Mouse (Mus musculus): Measurements from ENCODE around the gene Eci2. TPM values are rescaled to one million over a fixed set of nuclear protein-coding genes. Genes with fewer than 3 reads are reported as not detected.
"Not testable (repeated sequence)": the region's sequence is repeated elsewhere in the genome, so short reads cannot be mapped to it uniquely, and the experiment has no call there.

Eci2 gene
- polyA plus RNA-seq, 1 experiment = 82.4 TPM

GRCm38 (mm10) chr13:34977410-34977809 lies 49.5 kb downstream of the Eci2 start:
- TF ChIP-seq CTCF (IDR thresholded peaks at IDR 0.05; ENCODE audit: borderline replicate concordance, control insufficient read depth, extremely low read depth, insufficient read depth, low read length, poor library complexity) = no peak
- no peak for TF ChIP-seq POLR2A (IDR thresholded peaks at IDR 0.05; ENCODE audit: control insufficient read depth, extremely low read depth, insufficient read depth, low read length, poor library complexity)

GRCm38 (mm10) chr13:34976116-34976515 lies 50.8 kb downstream of the Eci2 start:
- no peak for TF ChIP-seq CTCF (IDR thresholded peaks at IDR 0.05; ENCODE audit: borderline replicate concordance, control insufficient read depth, extremely low read depth, insufficient read depth, low read length, poor library complexity)
- TF ChIP-seq POLR2A (IDR thresholded peaks at IDR 0.05; ENCODE audit: control insufficient read depth, extremely low read depth, insufficient read depth, low read length, poor library complexity) = no peak
- Histone ChIP-seq H3K27ac (ENCODE audit: control insufficient read depth, insufficient read depth, low read length) (no peak overlapping the region), H3K4me3 (ENCODE audit: control insufficient read depth, insufficient read depth, low read length) (no peak overlapping the region), H3K27me3 (ENCODE audit: control insufficient read depth, insufficient read depth, low read length) (no peaks in the 10 kb centered on the region), H3K4me1 (replicated peaks; ENCODE audit: control insufficient read depth, insufficient read depth, low read length) (no peaks in the 10 kb centered on the region), H3K36me3 (ENCODE audit: control insufficient read depth, insufficient read depth, low read length) (peaks cover 41% of the 10 kb centered on the region)
- DNase-seq = no peak
- 95% methylated on average over 4 of the region's 4 CpGs for WGBS

More at GRCm38 (mm10) chr13:34977410-34977809, 49.5 kb downstream of the Eci2 start:
- DNase-seq = no peak
- Histone ChIP-seq H3K4me3 (ENCODE audit: control insufficient read depth, insufficient read depth, low read length) (no peak overlapping the region), H3K27me3 (ENCODE audit: control insufficient read depth, insufficient read depth, low read length) (no peaks in the 10 kb centered on the region), H3K36me3 (ENCODE audit: control insufficient read depth, insufficient read depth, low read length) (peaks cover 50% of the 10 kb centered on the region), H3K4me1 (replicated peaks; ENCODE audit: control insufficient read depth, insufficient read depth, low read length) (no peaks in the 10 kb centered on the region), H3K27ac (ENCODE audit: control insufficient read depth, insufficient read depth, low read length) (no peak overlapping the region)
- WGBS = 99% methylated on average over 3 of the region's 3 CpGs

- 38% methylated on average over 1 of the region's 1 CpGs for WGBS
- TF ChIP-seq CTCF (IDR thresholded peaks at IDR 0.05; ENCODE audit: borderline replicate concordance, control insufficient read depth, extremely low read depth, insufficient read depth, low read length, poor library complexity) (no peak), POLR2A (IDR thresholded peaks at IDR 0.05; ENCODE audit: control insufficient read depth, extremely low read depth, insufficient read depth, low read length, poor library complexity) (no peak)
Measured at GRCm38 (mm10) chr13:34973770-34974169, 53.1 kb downstream of the Eci2 start.

GRCm38 (mm10) chr13:34973149-34973548 lies 53.7 kb downstream of the Eci2 start:
- Histone ChIP-seq H3K36me3 (ENCODE audit: control insufficient read depth, insufficient read depth, low read length) (peaks cover 14% of the 10 kb centered on the region), H3K4me3 (ENCODE audit: control insufficient read depth, insufficient read depth, low read length) (no peak overlapping the region), H3K27me3 (ENCODE audit: control insufficient read depth, insufficient read depth, low read length) (no peaks in the 10 kb centered on the region), H3K27ac (ENCODE audit: control insufficient read depth, insufficient read depth, low read length) (no peak overlapping the region), H3K4me1 (replicated peaks; ENCODE audit: control insufficient read depth, insufficient read depth, low read length) (no peaks in the 10 kb centered on the region)
- DNase-seq = no peak
- TF ChIP-seq CTCF (IDR thresholded peaks at IDR 0.05; ENCODE audit: borderline replicate concordance, control insufficient read depth, extremely low read depth, insufficient read depth, low read length, poor library complexity) (no peak), POLR2A (IDR thresholded peaks at IDR 0.05; ENCODE audit: control insufficient read depth, extremely low read depth, insufficient read depth, low read length, poor library complexity) (no peak)
- 19% methylated on average over 1 of the region's 1 CpGs for WGBS

More at GRCm38 (mm10) chr13:34973770-34974169, 53.1 kb downstream of the Eci2 start:
- no peak overlapping the region for H3K27ac ChIP-seq (ENCODE audit: control insufficient read depth, insufficient read depth, low read length)
- DNase-seq = no peak
- H3K4me1 ChIP-seq (replicated peaks; ENCODE audit: control insufficient read depth, insufficient read depth, low read length) = no peaks in the 10 kb centered on the region
- H3K36me3 ChIP-seq (ENCODE audit: control insufficient read depth, insufficient read depth, low read length) = peaks cover 20% of the 10 kb centered on the region
- H3K4me3 ChIP-seq (ENCODE audit: control insufficient read depth, insufficient read depth, low read length) = no peak overlapping the region
- no peaks in the 10 kb centered on the region for H3K27me3 ChIP-seq (ENCODE audit: control insufficient read depth, insufficient read depth, low read length)

- H3K36me3 ChIP-seq (ENCODE audit: control insufficient read depth, insufficient read depth, low read length); DNase-seq: not testable (repeated sequence)
Measured at GRCm38 (mm10) chr13:34972456-34972855, 54.4 kb downstream of the Eci2 start.

GRCm38 (mm10) chr13:34965647-34966046 lies 61.2 kb downstream of the Eci2 start:
- Histone ChIP-seq H3K4me1 (replicated peaks; ENCODE audit: control insufficient read depth, insufficient read depth, low read length) (peaks cover 11% of the 10 kb centered on the region), H3K27me3 (ENCODE audit: control insufficient read depth, insufficient read depth, low read length) (peaks cover 15% of the 10 kb centered on the region)
- 88% methylated on average over 9 of the region's 9 CpGs for WGBS
- H3K4me3 ChIP-seq (ENCODE audit: control insufficient read depth, insufficient read depth, low read length); DNase-seq; H3K36me3 ChIP-seq (ENCODE audit: control insufficient read depth, insufficient read depth, low read length); H3K27ac ChIP-seq (ENCODE audit: control insufficient read depth, insufficient read depth, low read length): not testable (repeated sequence)

More at GRCm38 (mm10) chr13:34972456-34972855, 54.4 kb downstream of the Eci2 start:
- H3K4me1 ChIP-seq (replicated peaks; ENCODE audit: control insufficient read depth, insufficient read depth, low read length); H3K27ac ChIP-seq (ENCODE audit: control insufficient read depth, insufficient read depth, low read length); H3K4me3 ChIP-seq (ENCODE audit: control insufficient read depth, insufficient read depth, low read length); H3K27me3 ChIP-seq (ENCODE audit: control insufficient read depth, insufficient read depth, low read length): not testable (repeated sequence)

GRCm38 (mm10) chr13:34964866-34965265 lies 62.0 kb downstream of the Eci2 start:
- 25% methylated on average over 5 of the region's 5 CpGs for WGBS
- TF ChIP-seq POLR2A (IDR thresholded peaks at IDR 0.05; ENCODE audit: control insufficient read depth, extremely low read depth, insufficient read depth, low read length, poor library complexity) (no peak), CTCF (IDR thresholded peaks at IDR 0.05; ENCODE audit: borderline replicate concordance, control insufficient read depth, extremely low read depth, insufficient read depth, low read length, poor library complexity) (no peak)

More at GRCm38 (mm10) chr13:34964866-34965265, 62.0 kb downstream of the Eci2 start:
- Histone ChIP-seq H3K4me1 (replicated peaks; ENCODE audit: control insufficient read depth, insufficient read depth, low read length) (peaks cover 11% of the 10 kb centered on the region), H3K4me3 (ENCODE audit: control insufficient read depth, insufficient read depth, low read length) (no peak overlapping the region), H3K27ac (ENCODE audit: control insufficient read depth, insufficient read depth, low read length) (no peak overlapping the region), H3K36me3 (ENCODE audit: control insufficient read depth, insufficient read depth, low read length) (no peaks in the 10 kb centered on the region), H3K27me3 (ENCODE audit: control insufficient read depth, insufficient read depth, low read length) (peaks cover 15% of the 10 kb centered on the region)
- no peak for DNase-seq

All from thymus, adult 2 months (tissue).